Comparison of ENCODE assay signal across 9 mouse cellular contexts in genomic region chr10:128731002-128731433, GRCm38 (mm10). TPM values are rescaled to one million over a fixed set of nuclear protein-coding genes. Genes with fewer than 3 reads are reported as not detected.
DNase-seq lines count a peak whose midpoint lies in the region; ATAC-seq and TF ChIP-seq lines count a peak whose summit lies in the region.
"Had no signal": no experiment of that assay in that cellular context is flagged by ENCODE, and none has a peak within 500 bp of the region (broad histone marks: within the 10 kb centered on the region; RNA-seq: fewer than 3 reads in every experiment).

No protein-coding gene starts in this region.

- peaks cover 90% of the 10 kb centered on the region for H3K36me3 ChIP-seq in E14TG2a.4 (ENCODE audit: insufficient read depth, low read length)
- H3K36me3 ChIP-seq in forebrain, embryonic 10.5 days (replicated peaks), result peaks cover 4% of the 10 kb centered on the region; the same call in 1 of the 2 replicates
- no peaks in the 10 kb centered on the region for H3K36me3 ChIP-seq in heart, embryonic 14.5 days (ENCODE audit: control insufficient read depth, insufficient read depth, low read length)
- H3K36me3 ChIP-seq in neural tube, embryonic 15.5 days, result no peaks in the 10 kb centered on the region

- H3K9me3 ChIP-seq in E14TG2a.4 (ENCODE audit: low read length), result no peaks in the 10 kb centered on the region
- H3K9me3 ChIP-seq in forebrain, embryonic 10.5 days, result peaks cover 3% of the 10 kb centered on the region; the same call in 1 of the 2 replicates
- no peaks in the 10 kb centered on the region; the same call in 1 of the 2 replicates for H3K9me3 ChIP-seq in heart, embryonic 14.5 days (ENCODE audit: control insufficient read depth, low read length)
- no peaks in the 10 kb centered on the region for H3K9me3 ChIP-seq in neural tube, embryonic 15.5 days (replicated peaks)
- H3K9me3 ChIP-seq: embryonic facial prominence, embryonic 15.5 days had no signal

- TF ChIP-seq POLR2A in lung, adult 2 months (IDR thresholded peaks at IDR 0.05; ENCODE audit: borderline replicate concordance, extremely low read depth, low read depth, low read length), result no peak

- 0 out of 2 replicates have a peak overlapping the region, but pooled peaks have one; percentile 12 for H3K4me2 ChIP-seq in heart, embryonic 14.5 days (ENCODE audit: low read length)
- 0 out of 2 replicates have a peak overlapping the region, but pooled peaks have one; percentile 9 for H3K4me2 ChIP-seq in neural tube, embryonic 15.5 days
- H3K4me2 ChIP-seq: embryonic facial prominence, embryonic 15.5 days had no signal

- no peaks in the 10 kb centered on the region for H3K27me3 ChIP-seq in E14TG2a.4 (ENCODE audit: insufficient read depth, low read length)
- H3K27me3 ChIP-seq in forebrain, embryonic 10.5 days (ENCODE audit: poor library complexity, severe bottlenecking), result no peaks in the 10 kb centered on the region
- H3K27me3 ChIP-seq in heart, embryonic 14.5 days (ENCODE audit: control insufficient read depth, insufficient read depth, low read length), result no peaks in the 10 kb centered on the region
- no peaks in the 10 kb centered on the region for H3K27me3 ChIP-seq in neural tube, embryonic 15.5 days (replicated peaks)
- H3K27me3 ChIP-seq: embryonic facial prominence, embryonic 15.5 days had no signal

- no peak overlapping the region for H3K27ac ChIP-seq in forebrain, embryonic 10.5 days
- H3K27ac ChIP-seq in heart, embryonic 14.5 days (replicated peaks in 1 of 2; ENCODE audit: control insufficient read depth in 1 of 2, insufficient read depth in 1 of 2, low read depth in 2 of 2, low read length in 2 of 2), result no peak overlapping the region
- no peak overlapping the region for H3K27ac ChIP-seq in neural tube, embryonic 15.5 days (replicated peaks)
- H3K27ac ChIP-seq: embryonic facial prominence, embryonic 15.5 days had no signal

- TF ChIP-seq CTCF in E14TG2a.4 (conservative IDR thresholded peaks at IDR 0.05; ENCODE audit: low read length), result peak; percentile 96
- TF ChIP-seq CTCF in lung, adult 2 months (IDR thresholded peaks at IDR 0.05; ENCODE audit: insufficient read depth, low read length), result peak; percentile 94

- no peak overlapping the region for H3K4me3 ChIP-seq in E14TG2a.4 (replicated peaks; ENCODE audit: low read length)
- H3K4me3 ChIP-seq in forebrain, embryonic 10.5 days, result no peak overlapping the region
- H3K4me3 ChIP-seq in heart, embryonic 14.5 days (ENCODE audit: control insufficient read depth in 1 of 2, insufficient read depth in 1 of 2, low read depth in 1 of 2, low read length in 2 of 2), result no peak overlapping the region
- peak overlapping the region; percentile 40 for H3K4me3 ChIP-seq in lung, adult 2 months (replicated peaks; ENCODE audit: extremely low read depth, low read depth, low read length)
- H3K4me3 ChIP-seq in neural tube, embryonic 15.5 days (replicated peaks), result no peak overlapping the region
- H3K4me3 ChIP-seq: embryonic facial prominence, embryonic 15.5 days had no signal

- peak; percentile 48 for ATAC-seq in heart, embryonic 14.5 days (ENCODE audit: insufficient number of reproducible peaks, insufficient read depth, low FRiP score, low read depth)
- ATAC-seq in neural tube, embryonic 15.5 days (ENCODE audit: low FRiP score), result no peak

- peaks cover 11% of the 10 kb centered on the region for H3K4me1 ChIP-seq in E14TG2a.4 (replicated peaks; ENCODE audit: low read depth, low read length)
- peaks cover 4% of the 10 kb centered on the region; the same call in 1 of the 2 replicates for H3K4me1 ChIP-seq in forebrain, embryonic 10.5 days
- H3K4me1 ChIP-seq in heart, embryonic 14.5 days (ENCODE audit: control insufficient read depth in 2 of 2, insufficient read depth in 2 of 2, low read length in 2 of 2), result no peaks in the 10 kb centered on the region
- H3K4me1 ChIP-seq in lung, adult 2 months (ENCODE audit: control insufficient read depth, insufficient read depth, low read length), result peaks cover 2% of the 10 kb centered on the region
- no peaks in the 10 kb centered on the region for H3K4me1 ChIP-seq in neural tube, embryonic 15.5 days

- 24% methylated on average over 10 of the region's 10 CpGs for WGBS in forebrain, embryonic 10.5 days
- 21% methylated on average over 10 of the region's 10 CpGs for whole genome bisulfite sequencing in heart, embryonic 14.5 days
- 21% methylated on average over 10 of the region's 10 CpGs for WGBS in lung, adult 2 months
- WGBS in neural tube, embryonic 15.5 days, result 26% methylated on average over 10 of the region's 10 CpGs

- DNase-seq in c-Kit-positive CD71-positive TER-119-positive erythroid progenitor cells, embryonic 14.5 days (ENCODE audit: low spot score), result peak; percentile 54
- DNase-seq in forebrain, embryonic 10.5 days (ENCODE audit: extremely low spot score, low spot score), result peak; percentile 56
- peak; percentile 90 for DNase-seq in kidney, postnatal 10 days
- DNase-seq in lung, adult 2 months, result peak; percentile 77
- DNase-seq in testis, postnatal 14 days (ENCODE audit: low spot score), result peak; percentile 46

- H3K9ac ChIP-seq in heart, embryonic 14.5 days (ENCODE audit: low read length), result no peak overlapping the region
- H3K9ac ChIP-seq in neural tube, embryonic 15.5 days (replicated peaks), result no peak overlapping the region
- H3K9ac ChIP-seq: embryonic facial prominence, embryonic 15.5 days had no signal

RNA-seq across cellular contexts. Expression of gene Dgka, which starts 13.6 kb away (rescaled TPM):
- 3.5 and 3.6 TPM in 2 replicates for polyA plus RNA-seq in forebrain, embryonic 10.5 days (2016; fragmentation: Nextera tagmentation; extraction: Ambion mirVana)
- 5.4 and 7.1 TPM in 2 replicates for polyA plus RNA-seq in heart, embryonic 14.5 days (2014; fragmentation: Nextera tagmentation; extraction: Ambion mirVana)
- 38.4 and 53.7 TPM in 2 replicates for polyA plus RNA-seq in lung, adult 2 months (2012; rRNA removed)
- 7.7 and 13.2 TPM in 2 replicates for polyA plus RNA-seq in neural tube, embryonic 15.5 days (2015; fragmentation: Nextera tagmentation; extraction: Ambion mirVana)

RNA-seq across cellular contexts. Expression of gene Pym1, which starts 16.7 kb away (rescaled TPM):
- 57.1 and 63.8 TPM in 2 replicates for polyA plus RNA-seq in forebrain, embryonic 10.5 days (2016; fragmentation: Nextera tagmentation; extraction: Ambion mirVana)
- polyA plus RNA-seq in heart, embryonic 14.5 days (2014; fragmentation: Nextera tagmentation; extraction: Ambion mirVana), result 16.0 and 18.3 TPM in 2 replicates
- 15.9 and 22.4 TPM in 2 replicates for polyA plus RNA-seq in lung, adult 2 months (2012; rRNA removed)
- 41.7 and 42.7 TPM in 2 replicates for polyA plus RNA-seq in neural tube, embryonic 15.5 days (2015; fragmentation: Nextera tagmentation; extraction: Ambion mirVana)

RNA-seq across cellular contexts. Expression of gene Cdk2, which starts 26.2 kb away (rescaled TPM):
- 119 and 120 TPM in 2 replicates for polyA plus RNA-seq in forebrain, embryonic 10.5 days (2016; fragmentation: Nextera tagmentation; extraction: Ambion mirVana)
- polyA plus RNA-seq in heart, embryonic 14.5 days (2014; fragmentation: Nextera tagmentation; extraction: Ambion mirVana), result 89.2 and 90.3 TPM in 2 replicates
- polyA plus RNA-seq in lung, adult 2 months (2012; rRNA removed), result 11.4 and 17.3 TPM in 2 replicates
- polyA plus RNA-seq in neural tube, embryonic 15.5 days (2015; fragmentation: Nextera tagmentation; extraction: Ambion mirVana), result 16.1 and 33.7 TPM in 2 replicates

RNA-seq across cellular contexts. Expression of gene Pmel, which starts 27.0 kb away (rescaled TPM):
- 7.2 and 24.4 TPM in 2 replicates for polyA plus RNA-seq in forebrain, embryonic 10.5 days (2016; fragmentation: Nextera tagmentation; extraction: Ambion mirVana)
- 3.6 and 4.7 TPM in 2 replicates for polyA plus RNA-seq in heart, embryonic 14.5 days (2014; fragmentation: Nextera tagmentation; extraction: Ambion mirVana)
- polyA plus RNA-seq in lung, adult 2 months (2012; rRNA removed), result 0.36 and 0.51 TPM in 2 replicates
- polyA plus RNA-seq in neural tube, embryonic 15.5 days (2015; fragmentation: Nextera tagmentation; extraction: Ambion mirVana), result 0.49 and 1.1 TPM in 2 replicates

RNA-seq across cellular contexts. Expression of gene Rab5b, which starts 35.0 kb away (rescaled TPM):
- 63.4 and 68.8 TPM in 2 replicates for polyA plus RNA-seq in forebrain, embryonic 10.5 days (2016; fragmentation: Nextera tagmentation; extraction: Ambion mirVana)
- 56.7 and 58.3 TPM in 2 replicates for polyA plus RNA-seq in heart, embryonic 14.5 days (2014; fragmentation: Nextera tagmentation; extraction: Ambion mirVana)
- 80.0 and 109 TPM in 2 replicates for polyA plus RNA-seq in lung, adult 2 months (2012; rRNA removed)
- 103 and 108 TPM in 2 replicates for polyA plus RNA-seq in neural tube, embryonic 15.5 days (2015; fragmentation: Nextera tagmentation; extraction: Ambion mirVana)
